Mouse (Mus musculus) testis, adult 2 months (tissue): Measurements from ENCODE around the gene Cmtr2. TPM values are rescaled to one million over a fixed set of nuclear protein-coding genes. Genes with fewer than 3 reads are reported as not detected.

Experiments used
- H3K27ac ChIP-seq: fragments of 200-500 bp; 2 replicates; pipeline ENCODE4 v1.5.1; 2012; ENCODE audit warnings: low read depth, low read length; ENCODE audit not compliant: control insufficient read depth, insufficient read depth
- H3K27me3 ChIP-seq: fragments of 200-500 bp; 2 replicates; pipeline ENCODE4 v1.6.1; 2012; ENCODE audit warnings: mild to moderate bottlenecking, low read length, moderate library complexity; ENCODE audit not compliant: control insufficient read depth, insufficient read depth
- H3K36me3 ChIP-seq: fragments of 200-500 bp; 2 replicates; pipeline ENCODE4 v1.6.1; 2012; ENCODE audit warnings: mild to moderate bottlenecking, low read length; ENCODE audit not compliant: control insufficient read depth, insufficient read depth
- H3K4me1 ChIP-seq: fragments of 200-500 bp; 2 replicates; pipeline ENCODE4 v1.6.1; 2012; ENCODE audit warnings: low read length; ENCODE audit not compliant: control insufficient read depth, insufficient read depth
- H3K4me3 ChIP-seq: fragments of 200-500 bp; 2 replicates; pipeline ENCODE4 v1.5.1; 2012; ENCODE audit warnings: low read depth, mild to moderate bottlenecking, low read length, moderate library complexity, mixed read lengths; ENCODE audit not compliant: control insufficient read depth
- CTCF ChIP-seq: fragments of 200-500 bp; IDR thresholded peaks from 2 replicates; pipeline ENCODE4 v1.5.1; 2012; ENCODE audit warnings: low read depth, mild to moderate bottlenecking, inconsistent platforms, low read length, moderate library complexity; ENCODE audit not compliant: control insufficient read depth, insufficient read depth, insufficient replicate concordance
- POLR2A ChIP-seq: fragments of 200-500 bp; IDR thresholded peaks from 2 replicates; pipeline ENCODE4 v1.6.1; 2012; ENCODE audit warnings: low read depth, mild to moderate bottlenecking, inconsistent platforms, low read length, moderate library complexity; ENCODE audit not compliant: control insufficient read depth
- polyA plus RNA-seq: library from polyadenylated mRNA; depleted of rRNA; stranded (reverse); fragments of >200 nt; gene quantifications from 2 replicates; pipeline ENCODE4 v1.2.3, GENCODE M21; 2012

Cmtr2 gene
- polyA plus RNA-seq, 1 experiment, result 1.6 TPM

DNA sequence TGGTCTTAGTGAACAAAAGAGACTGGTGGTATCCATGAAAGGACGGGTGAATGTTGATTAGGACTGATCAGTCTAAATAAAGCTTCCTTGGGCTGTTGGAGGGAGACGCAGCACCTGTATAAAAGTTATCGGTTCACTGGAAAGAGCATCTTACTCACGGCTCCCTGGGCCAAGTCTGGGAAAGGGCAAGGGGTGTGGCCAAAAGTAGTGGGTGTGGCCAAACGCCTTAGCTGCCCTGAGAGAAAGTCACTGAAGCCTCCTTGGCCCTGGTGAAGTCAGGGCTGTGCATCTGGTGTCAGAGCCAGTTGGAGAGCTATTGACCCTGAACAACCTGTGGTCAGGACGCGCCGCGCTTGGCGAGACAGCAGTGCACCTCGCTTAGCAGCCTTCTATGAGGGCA is 31.7 kb upstream of the Cmtr2 start:
- TF ChIP-seq POLR2A, result no peak
- TF ChIP-seq CTCF, result no peak
- Histone ChIP-seq H3K27ac (no peak overlapping the region), H3K36me3 (no peaks in the 10 kb centered on the region), H3K4me3 (no peak overlapping the region), H3K4me1 (peaks cover 4% of the 10 kb centered on the region; the same call in 1 of the 2 replicates), H3K27me3 (no peaks in the 10 kb centered on the region)

DNA sequence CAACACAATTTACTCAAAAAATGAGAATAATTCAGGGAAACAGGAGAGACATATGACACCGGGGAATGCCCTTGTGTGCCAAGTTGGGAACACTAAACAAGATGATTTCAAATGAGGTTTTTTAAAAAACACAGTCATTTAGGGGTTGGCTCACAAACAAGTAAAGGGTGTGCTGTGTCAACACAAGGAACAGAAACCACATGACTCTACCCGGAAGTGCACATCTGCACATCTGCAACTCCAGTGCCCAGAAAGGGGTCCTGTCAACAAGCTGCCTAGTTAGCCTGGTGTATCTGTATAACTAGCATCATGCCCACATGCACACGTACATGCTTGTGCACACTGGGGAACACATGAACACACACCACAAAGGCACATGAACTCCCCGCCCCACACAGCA is 29.9 kb upstream of the Cmtr2 start:
- H3K27me3 ChIP-seq, result no peaks in the 10 kb centered on the region
- H3K4me1 ChIP-seq, result peaks cover 4% of the 10 kb centered on the region; the same call in 1 of the 2 replicates
- no peak overlapping the region for H3K27ac ChIP-seq
- no peak overlapping the region for H3K4me3 ChIP-seq
- TF ChIP-seq CTCF (no peak), POLR2A (no peak)
- H3K36me3 ChIP-seq, result no peaks in the 10 kb centered on the region

DNA sequence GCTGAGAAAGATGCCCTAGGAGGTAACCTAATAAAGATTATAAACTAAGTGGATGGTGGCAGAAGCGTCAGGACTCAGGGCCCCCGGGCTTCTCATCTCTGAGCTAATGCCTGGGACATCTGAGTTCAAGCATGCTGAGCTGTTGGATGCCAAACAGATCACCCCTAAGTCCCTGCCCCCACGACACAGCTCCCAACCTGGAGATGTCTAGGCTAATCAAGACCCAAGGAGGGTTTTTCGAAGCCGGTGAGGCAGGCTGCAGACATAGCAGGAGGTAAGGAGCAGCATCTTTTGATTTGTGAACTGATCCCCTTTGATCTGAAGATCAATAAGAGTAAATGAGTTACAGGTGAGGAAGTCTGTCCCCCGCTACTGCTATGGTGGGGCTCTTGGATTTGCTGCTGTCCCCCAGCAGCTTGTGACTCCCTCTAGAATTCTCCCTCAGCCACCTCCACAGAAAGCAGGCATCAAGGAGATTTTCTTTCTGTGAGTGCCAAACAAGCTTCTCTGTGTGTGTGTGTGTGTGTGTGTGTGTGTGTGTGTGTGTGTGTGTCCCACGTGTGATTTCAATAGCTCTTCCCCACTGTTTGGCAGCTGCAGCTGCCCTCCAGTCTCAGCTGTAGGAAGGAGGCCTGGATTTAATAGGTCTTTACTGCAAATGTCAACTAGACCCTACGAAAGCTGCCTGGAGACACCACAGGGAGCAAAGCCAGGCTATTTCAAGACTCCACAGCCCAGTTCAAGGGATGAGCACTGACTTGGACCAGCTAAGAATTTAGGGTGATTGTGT is 26.3 kb upstream of the Cmtr2 start:
- Histone ChIP-seq H3K27ac (no peak overlapping the region), H3K4me1 (no peaks in the 10 kb centered on the region), H3K36me3 (no peaks in the 10 kb centered on the region), H3K27me3 (no peaks in the 10 kb centered on the region), H3K4me3 (no peak overlapping the region)
- no peak for TF ChIP-seq POLR2A
- no peak for TF ChIP-seq CTCF

DNA sequence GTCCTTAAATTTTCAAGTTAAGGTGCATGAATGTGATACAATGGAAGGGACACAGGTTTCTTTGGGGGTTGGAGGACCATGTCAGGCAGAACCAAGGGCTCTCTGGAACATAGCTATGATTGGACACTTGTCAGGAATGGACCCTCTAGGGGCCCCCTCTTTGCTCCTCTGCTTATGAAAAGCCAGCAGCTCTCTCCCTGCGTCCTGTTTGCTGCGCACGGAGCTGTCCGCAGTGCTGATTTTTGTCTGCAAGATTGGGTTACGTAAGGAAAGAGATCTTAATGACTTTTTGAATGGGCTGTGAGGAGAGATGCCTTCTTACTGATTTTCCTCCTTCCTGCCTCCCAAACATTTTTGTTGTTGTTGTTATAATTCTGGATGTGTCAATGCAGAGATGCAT is 18.8 kb upstream of the Cmtr2 start:
- H3K27me3 ChIP-seq, result no peaks in the 10 kb centered on the region
- TF ChIP-seq CTCF, result no peak
- no peak overlapping the region for H3K4me3 ChIP-seq
- H3K27ac ChIP-seq, result no peak overlapping the region
- no peaks in the 10 kb centered on the region for H3K36me3 ChIP-seq
- no peaks in the 10 kb centered on the region for H3K4me1 ChIP-seq

DNA sequence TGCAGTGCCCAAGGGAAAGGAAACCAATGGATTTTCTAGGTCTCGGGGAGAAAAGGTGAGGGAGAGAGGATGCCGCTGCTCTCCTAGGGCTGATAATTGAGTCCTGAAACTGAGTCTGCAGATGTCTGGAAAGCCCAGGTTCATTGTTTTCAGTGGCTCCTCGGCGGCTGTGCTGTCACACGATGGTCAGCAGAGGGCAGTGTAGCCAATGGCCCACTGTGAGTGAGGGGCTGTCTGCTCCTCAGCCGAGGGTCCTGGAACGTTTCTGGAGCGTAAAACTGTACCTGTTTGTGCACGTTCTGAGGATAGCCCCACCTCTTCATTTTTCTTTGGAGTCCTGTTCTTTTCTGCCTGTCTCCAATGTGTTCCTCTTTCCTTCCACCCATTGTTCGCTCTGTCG is 13.7 kb upstream of the Cmtr2 start:
- no peaks in the 10 kb centered on the region for H3K4me1 ChIP-seq
- TF ChIP-seq CTCF, result peak; percentile 73; the same call in 1 of the 2 replicates
- TF ChIP-seq POLR2A, result no peak
- H3K36me3 ChIP-seq, result no peaks in the 10 kb centered on the region
- no peak overlapping the region for H3K27ac ChIP-seq
- no peak overlapping the region for H3K4me3 ChIP-seq
- H3K27me3 ChIP-seq, result no peaks in the 10 kb centered on the region

DNA sequence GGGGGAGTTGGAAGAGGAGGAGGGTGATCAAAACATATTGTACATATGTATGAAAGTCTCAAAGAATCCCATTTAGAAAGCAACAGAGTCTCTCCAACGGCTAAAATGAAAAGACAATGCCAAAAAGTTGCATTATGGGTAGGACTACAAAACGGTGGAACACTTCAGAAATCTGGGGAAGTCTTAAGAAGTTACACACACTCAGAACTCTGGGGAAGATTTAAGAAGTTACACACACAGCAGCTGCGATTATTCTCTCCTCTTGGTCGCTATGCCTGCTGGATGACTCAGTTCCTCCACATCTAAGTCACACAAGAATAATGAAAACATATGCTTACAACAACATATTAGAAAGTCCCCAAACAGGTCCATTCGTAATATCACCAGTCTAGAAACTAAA is 788 bp downstream of the Cmtr2 start:
- H3K4me1 ChIP-seq, result peaks cover 6% of the 10 kb centered on the region
- no peak overlapping the region for H3K27ac ChIP-seq
- no peak overlapping the region for H3K4me3 ChIP-seq
- no peaks in the 10 kb centered on the region for H3K36me3 ChIP-seq
- H3K27me3 ChIP-seq, result no peaks in the 10 kb centered on the region
- no peak for TF ChIP-seq CTCF
- no peak for TF ChIP-seq POLR2A

DNA sequence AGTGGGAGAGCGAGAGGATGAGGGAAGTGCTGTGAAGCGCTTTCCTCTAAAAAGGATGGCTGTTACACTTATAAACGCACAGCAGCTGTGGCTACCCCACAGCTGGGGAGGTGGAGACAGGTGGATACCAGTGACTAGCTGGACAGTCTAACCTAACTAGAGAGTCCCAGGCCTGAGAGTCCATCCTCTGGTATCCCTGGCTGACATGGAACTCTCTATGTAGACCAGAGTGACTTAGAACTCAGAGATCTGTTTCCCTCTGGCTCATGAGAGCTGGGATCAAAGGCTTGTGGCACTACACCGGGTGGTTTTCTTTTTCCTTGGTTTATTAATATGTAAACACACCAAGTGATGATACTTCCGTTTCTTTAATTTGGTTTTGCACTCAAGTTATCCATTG is 1.7 kb downstream of the Cmtr2 start:
- Histone ChIP-seq H3K27me3 (no peaks in the 10 kb centered on the region), H3K4me1 (peaks cover 6% of the 10 kb centered on the region), H3K36me3 (no peaks in the 10 kb centered on the region), H3K27ac (peak overlapping the region; percentile 12; the same call in 1 of the 2 replicates), H3K4me3 (peak overlapping the region; percentile 90)
- no peak for TF ChIP-seq CTCF
- no peak for TF ChIP-seq POLR2A

DNA sequence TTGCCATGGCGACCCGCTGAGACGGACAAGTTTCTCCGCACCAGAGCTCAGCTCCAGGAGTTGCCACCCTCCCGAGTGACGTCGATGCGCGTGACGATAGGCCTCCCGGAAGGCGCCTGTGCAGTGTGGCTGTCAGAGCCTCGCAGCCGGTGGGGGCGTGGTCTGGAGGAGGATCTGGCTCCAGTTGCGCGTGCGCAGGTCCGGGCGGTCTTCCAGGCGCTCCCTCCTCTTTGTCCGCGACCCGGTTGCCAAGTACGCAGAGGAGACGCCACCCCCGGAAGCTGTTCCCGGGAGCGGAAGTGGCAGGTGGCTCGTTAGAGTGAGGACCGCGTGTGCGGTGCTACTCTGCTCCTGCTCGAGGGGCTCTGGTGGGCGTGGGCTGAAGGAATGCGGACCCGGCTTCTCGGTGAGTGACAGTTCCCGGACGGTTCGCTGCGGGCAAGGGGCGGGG is 2.2 kb downstream of the Cmtr2 start:
- H3K36me3 ChIP-seq, result peaks cover 2% of the 10 kb centered on the region
- TF ChIP-seq POLR2A, result 0 out of 2 replicates have a peak, but pooled peaks have one; percentile 19
- no peak for TF ChIP-seq CTCF
- peak overlapping the region; percentile 32 for H3K27ac ChIP-seq
- H3K27me3 ChIP-seq, result no peaks in the 10 kb centered on the region
- H3K4me1 ChIP-seq, result peaks cover 6% of the 10 kb centered on the region
- peak overlapping the region; percentile 90 for H3K4me3 ChIP-seq
